Mouse (Mus musculus) heart, adult 2 months (tissue): ENCODE results near the gene Neurl2. TPM values are rescaled to one million over a fixed set of nuclear protein-coding genes. Genes with fewer than 3 reads are reported as not detected.
A peak's percentile ranks its signal among the peaks of the same experiment; 100 is the strongest.
"Not testable (repeated sequence)": the region's sequence is repeated elsewhere in the genome, so short reads cannot be mapped to it uniquely, and the experiment has no call there.

Experiments used
- DNase-seq, 2 experiments: peaks; one replicate each; pipeline ENCODE4 v3.0.0; 2021
- H3K27ac ChIP-seq: fragments of 200-600 bp; 2 replicates; pipeline ENCODE4 v1.8.1; 2022
- H3K27me3 ChIP-seq: fragments of 200-500 bp; 2 replicates; pipeline ENCODE4 v1.6.1; 2012; ENCODE audit warnings: mild to moderate bottlenecking, low read length, inconsistent platforms, mixed read lengths; ENCODE audit not compliant: control insufficient read depth, insufficient read depth
- H3K36me3 ChIP-seq: fragments of 200-500 bp; 2 replicates; pipeline ENCODE4 v1.6.1; 2012; ENCODE audit warnings: low read length, inconsistent platforms; ENCODE audit not compliant: control insufficient read depth, insufficient read depth
- H3K4me1 ChIP-seq: fragments of 200-500 bp; 2 replicates; pipeline ENCODE4 v1.6.1; 2011; ENCODE audit warnings: low read length; ENCODE audit not compliant: control insufficient read depth, insufficient read depth
- H3K4me3 ChIP-seq: fragments of 200-600 bp; 2 replicates; pipeline ENCODE4 v1.8.1; 2022
- H3K79me2 ChIP-seq: fragments of 200-500 bp; replicated peaks from 2 replicates; pipeline ENCODE4 v1.6.1; 2012; ENCODE audit warnings: mild to moderate bottlenecking, inconsistent platforms, low read length, moderate library complexity, mixed read lengths; ENCODE audit not compliant: control insufficient read depth, insufficient read depth
- H3K9ac ChIP-seq: fragments of 200-500 bp; 2 replicates; pipeline ENCODE4 v1.6.1; 2012; ENCODE audit warnings: low read depth, mild to moderate bottlenecking, control low read depth, inconsistent platforms, low read length, mixed read lengths
- CTCF ChIP-seq: fragments of 200-600 bp; IDR thresholded peaks from 2 replicates; pipeline ENCODE4 v1.8.1; 2022; ENCODE audit warnings: antibody characterized with exemption, mild to moderate bottlenecking, moderate library complexity
- EP300 ChIP-seq: fragments of 200-500 bp; IDR thresholded peaks from 2 replicates; pipeline ENCODE4 v1.6.1; 2011; ENCODE audit warnings: low read depth, low read length, control low read depth; ENCODE audit not compliant: insufficient read depth
- POLR2A ChIP-seq: fragments of 200-500 bp; IDR thresholded peaks from 2 replicates; pipeline ENCODE4 v1.6.1; 2011; ENCODE audit warnings: mild to moderate bottlenecking, low read depth, low read length, control low read depth; ENCODE audit not compliant: insufficient read depth
- WGBS: fragments of 180-500 bp; shearing (Covaris S2); methylation state at CpG from one replicate; pipeline ENCODE4 v1.1.7; 2018; 5-methylcytosine and 5-hydroxymethylcytosine counted together
- intact Hi-C: fragments of 180-260 bp; cut with DNase I; formaldehyde crosslinking; loops from one replicate; pipeline ENCODE4 v1.15.1; 2025
- polyA plus RNA-seq: library from polyadenylated mRNA; depleted of rRNA; stranded (reverse); fragments of >200 nt; gene quantifications from 2 replicates; pipeline ENCODE4 v1.2.3, GENCODE M21; 2012
- total RNA-seq, 2 experiments: library from RNA; stranded (reverse); gene quantifications; 2 replicates each; pipeline ENCODE4 v1.2.3; 2021

The Neurl2 gene
- total and polyA plus RNA-seq, 3 experiments = 47.2 to 54.8 (median 49.2) TPM

GRCm38 (mm10) chr2:164877376-164878215 is 44.3 kb upstream of the Neurl2 start:
- peak; percentile 44 for TF ChIP-seq CTCF
- not testable (repeated sequence) for DNase-seq, H3K27me3 ChIP-seq, H3K4me3 ChIP-seq, H3K36me3 ChIP-seq, H3K9ac ChIP-seq, H3K79me2 ChIP-seq
- WGBS = 78% methylated on average over 11 of the region's 11 CpGs
- Histone ChIP-seq H3K4me1 (peaks cover 18% of the 10 kb centered on the region), H3K27ac (peak overlapping the region; percentile 100)
- intact Hi-C loops = loop anchor here (2.0 kb wide), 1 partner anchor 21 kb away; the partner anchor contains the start of gene Pltp

GRCm38 (mm10) chr2:164875648-164876047 is 42.4 kb upstream of the Neurl2 start:
- H3K9ac ChIP-seq, H3K27me3 ChIP-seq, H3K36me3 ChIP-seq, H3K4me3 ChIP-seq, intact Hi-C loops, DNase-seq, H3K79me2 ChIP-seq: not testable (repeated sequence)
- H3K27ac ChIP-seq = peak overlapping the region; percentile 96
- peaks cover 16% of the 10 kb centered on the region for H3K4me1 ChIP-seq
- WGBS = 55% methylated on average over 2 of the region's 2 CpGs
- TF ChIP-seq CTCF = peak; percentile 50

- Histone ChIP-seq H3K27me3 (no peaks in the 10 kb centered on the region), H3K4me3 (peak overlapping the region; percentile 37), H3K9ac (peak overlapping the region; percentile 53), H3K79me2 (no peaks in the 10 kb centered on the region), H3K4me1 (peaks cover 15% of the 10 kb centered on the region), H3K27ac (peak overlapping the region; percentile 96), H3K36me3 (peaks cover 3% of the 10 kb centered on the region; the same call in 1 of the 2 replicates)
- intact Hi-C loops = no loop called here
- TF ChIP-seq POLR2A (peak; percentile 81), EP300 (peak; percentile 77; the same call in 1 of the 2 replicates), CTCF (no peak)
- DNase-seq = peak; percentile 66 to 79
- WGBS = 16% methylated on average over 1 of the region's 1 CpGs
Measured at GRCm38 (mm10) chr2:164874239-164874769, 41.0 kb upstream of the Neurl2 start.

DNA sequence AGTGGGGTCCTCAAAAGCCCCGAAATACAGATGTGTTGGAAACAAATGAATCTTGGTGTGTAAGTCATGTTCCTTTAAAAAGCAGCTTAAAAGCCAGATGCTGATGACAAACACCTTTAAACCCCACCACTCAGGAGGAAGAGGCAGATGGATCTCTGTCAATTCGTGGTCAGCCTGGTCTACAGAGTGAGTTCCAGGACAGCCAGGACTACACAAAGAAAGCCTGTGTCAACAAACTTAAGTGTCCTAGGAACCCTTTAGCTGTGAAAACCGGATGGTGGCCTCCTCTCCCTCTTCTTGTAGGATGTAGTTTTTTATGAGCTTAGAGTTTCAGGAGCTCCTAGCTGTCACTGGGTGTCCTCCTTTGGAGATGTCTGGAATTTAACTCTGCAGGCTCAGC is 40.4 kb upstream of the Neurl2 start:
- DNase-seq = no peak

GRCm38 (mm10) chr2:164871602-164872303 is 38.5 kb upstream of the Neurl2 start:
- intact Hi-C loops = no loop called here
- H3K4me3 ChIP-seq = no peak overlapping the region
- H3K27me3 ChIP-seq = no peaks in the 10 kb centered on the region
- no peak for DNase-seq
- H3K27ac ChIP-seq = no peak overlapping the region
- no peaks in the 10 kb centered on the region for H3K36me3 ChIP-seq
- H3K4me1 ChIP-seq = peaks cover 10% of the 10 kb centered on the region
- H3K79me2 ChIP-seq = no peaks in the 10 kb centered on the region
- no peak overlapping the region for H3K9ac ChIP-seq
- TF ChIP-seq POLR2A (no peak), EP300 (no peak), CTCF (peak; percentile 28; the same call in 1 of the 2 replicates)
- 56% methylated on average over 6 of the region's 6 CpGs for WGBS

More for the DNA sequence above, 40.4 kb upstream of the Neurl2 start:
- peak overlapping the region; percentile 96 for H3K27ac ChIP-seq
- H3K79me2 ChIP-seq = no peaks in the 10 kb centered on the region
- peaks cover 15% of the 10 kb centered on the region for H3K4me1 ChIP-seq
- H3K27me3 ChIP-seq = no peaks in the 10 kb centered on the region
- H3K36me3 ChIP-seq = peaks cover 3% of the 10 kb centered on the region; the same call in 1 of the 2 replicates
- TF ChIP-seq CTCF (no peak), EP300 (no peak), POLR2A (no peak)
- peak overlapping the region; percentile 37 for H3K4me3 ChIP-seq
- H3K9ac ChIP-seq = peak overlapping the region; percentile 37
- intact Hi-C loops = no loop called here
- WGBS = 50% methylated on average over 3 of the region's 3 CpGs

DNA sequence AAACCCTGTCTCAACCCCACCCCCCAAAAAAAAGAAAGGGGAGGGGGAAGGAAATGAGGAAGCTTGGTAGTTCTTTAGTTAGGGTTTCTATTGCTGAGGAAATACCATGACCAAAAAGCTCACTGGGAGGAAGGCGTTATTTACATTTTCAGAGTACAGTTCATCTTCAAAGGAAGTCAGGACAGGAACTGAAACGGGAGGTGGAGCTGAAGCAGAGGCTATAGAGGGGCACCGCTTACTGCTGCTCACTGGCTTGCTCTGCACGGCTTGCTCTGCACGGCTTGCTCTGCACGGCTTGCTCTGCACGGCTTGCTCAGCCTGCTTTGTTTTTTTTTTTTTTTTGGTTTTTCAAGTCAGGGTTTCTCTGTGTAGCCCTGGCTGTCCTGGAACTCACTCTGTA is 35.2 kb upstream of the Neurl2 start:
- no peak for DNase-seq
- no peak overlapping the region for H3K4me3 ChIP-seq
- intact Hi-C loops = no loop called here
- H3K4me1 ChIP-seq = peaks cover 7% of the 10 kb centered on the region
- TF ChIP-seq POLR2A (no peak), CTCF (no peak), EP300 (no peak)
- no peaks in the 10 kb centered on the region for H3K36me3 ChIP-seq
- H3K27me3 ChIP-seq = no peaks in the 10 kb centered on the region
- no peak overlapping the region for H3K9ac ChIP-seq
- no peak overlapping the region for H3K27ac ChIP-seq
- 68% methylated on average over 7 of the region's 7 CpGs for WGBS
- H3K79me2 ChIP-seq = no peaks in the 10 kb centered on the region
